Mouse (Mus musculus) E14TG2a.4 (cell line): Measurements from ENCODE around the gene Ffar2.

Source experiments
- CTCF ChIP-seq: conservative IDR thresholded peaks from 2 replicates; pipeline ENCODE4 v1.5.1; 2014; ENCODE audit warnings: low read length
- POU5F1 ChIP-seq: IDR thresholded peaks from 2 replicates; pipeline ENCODE4 v1.6.1; 2014; ENCODE audit warnings: low read length, borderline replicate concordance

DNA sequence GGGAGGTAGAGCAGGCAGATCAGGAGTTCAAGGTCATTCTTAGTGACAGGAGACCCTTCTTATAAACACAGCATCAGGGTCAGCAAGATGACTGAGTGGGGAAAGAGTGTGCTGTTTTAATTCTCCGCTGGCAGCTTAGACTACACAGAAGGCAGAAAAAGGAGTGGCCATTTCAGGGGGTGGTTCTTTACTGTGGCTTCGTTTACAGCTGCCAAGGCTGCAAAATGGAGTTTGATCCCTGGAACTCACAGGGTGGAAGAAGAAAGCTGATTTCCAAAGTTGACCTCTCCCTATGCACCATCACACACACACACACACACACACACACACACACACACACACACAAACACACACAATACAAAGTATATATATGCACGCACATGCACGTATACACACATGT, 17.8 kb upstream of the Ffar2 start:
- TF ChIP-seq CTCF (no peak), POU5F1 (no peak)
